ENCODE assay signal across 13 mouse cellular contexts in genomic region chr10:7015199-7015598, GRCm38 (mm10). TPM values are rescaled to one million over a fixed set of nuclear protein-coding genes. Genes with fewer than 3 reads are reported as not detected.
A peak's percentile ranks its signal among the peaks of the same experiment; 100 is the strongest.
DNase-seq lines count a peak whose midpoint lies in the region; ATAC-seq and TF ChIP-seq lines count a peak whose summit lies in the region.
"Had no signal": no experiment of that assay in that cellular context is flagged by ENCODE, and none has a peak within 500 bp of the region (broad histone marks: within the 10 kb centered on the region; RNA-seq: fewer than 3 reads in every experiment).

No protein-coding gene starts in this region.

- H3K27me3 ChIP-seq in lung, embryonic 14.5 days (ENCODE audit: insufficient read depth, low read length): no peaks in the 10 kb centered on the region
- no peaks in the 10 kb centered on the region for H3K27me3 ChIP-seq in kidney, embryonic 15.5 days

- no peak overlapping the region for H3K4me2 ChIP-seq in lung, embryonic 14.5 days
- no peak overlapping the region for H3K4me2 ChIP-seq in kidney, embryonic 15.5 days

- ATAC-seq in lung, embryonic 14.5 days (ENCODE audit: insufficient read depth): no peak
- peak; percentile 86 for ATAC-seq in kidney, embryonic 15.5 days (replicated peaks; ENCODE audit: low FRiP score)

- WGBS in lung, embryonic 14.5 days: 54% methylated on average over 1 of the region's 1 CpGs
- 33% methylated on average over 1 of the region's 1 CpGs for WGBS in bone marrow, adult 2 months
- WGBS in kidney, embryonic 15.5 days: 40% methylated on average over 1 of the region's 1 CpGs

- H3K36me3 ChIP-seq in lung, embryonic 14.5 days (ENCODE audit: insufficient read depth): no peaks in the 10 kb centered on the region
- no peaks in the 10 kb centered on the region for H3K36me3 ChIP-seq in kidney, embryonic 15.5 days
- H3K36me3 ChIP-seq: embryonic facial prominence, embryonic 10.5 days had no signal

- H3K9ac ChIP-seq in lung, embryonic 14.5 days: no peak overlapping the region
- H3K9ac ChIP-seq in kidney, embryonic 15.5 days: no peak overlapping the region

- H3K9me3 ChIP-seq in lung, embryonic 14.5 days (ENCODE audit: low read depth, low read length): no peaks in the 10 kb centered on the region
- H3K9me3 ChIP-seq in kidney, embryonic 15.5 days (replicated peaks): no peaks in the 10 kb centered on the region
- H3K9me3 ChIP-seq: embryonic facial prominence, embryonic 10.5 days had no signal

- no peak for TF ChIP-seq POLR2A in bone marrow, adult 2 months (IDR thresholded peaks at IDR 0.05; ENCODE audit: borderline replicate concordance, control insufficient read depth, low read depth, low read length)

- DNase-seq in lung, embryonic 14.5 days: peak; percentile 7
- DNase-seq in lung, postnatal 25 days (ENCODE audit: low spot score): no peak
- DNase-seq in yolk sac, embryonic 10.5 days (ENCODE audit: low spot score): peak; percentile 32
- no peak for DNase-seq in urinary bladder, postnatal 25 days (ENCODE audit: low spot score)
- no peak for DNase-seq in layer of hippocampus, adult 8-10 months (ENCODE audit: low spot score in 2 of 2)
- DNase-seq: adrenal gland, postnatal 10 days; heart, postnatal 36 days; layer of hippocampus, postnatal 36 days; liver; thymus, adult 2 months had no signal

- H3K27ac ChIP-seq in lung, embryonic 14.5 days (ENCODE audit: low read depth): no peak overlapping the region
- H3K27ac ChIP-seq in bone marrow, adult 2 months (ENCODE audit: control insufficient read depth, insufficient read depth, low read depth, low read length, poor library complexity): no peak overlapping the region
- peak overlapping the region; percentile 72 for H3K27ac ChIP-seq in kidney, embryonic 15.5 days
- H3K27ac ChIP-seq: embryonic facial prominence, embryonic 10.5 days had no signal

- TF ChIP-seq CTCF in lung, embryonic 14.5 days (IDR thresholded peaks at IDR 0.05; ENCODE audit: low read depth): peak; percentile 8
- TF ChIP-seq CTCF in bone marrow, adult 2 months (IDR thresholded peaks at IDR 0.05; ENCODE audit: control insufficient read depth, insufficient read depth, low read length): peak; percentile 45; the same call in 1 of the 2 replicates

- no peaks in the 10 kb centered on the region for H3K4me1 ChIP-seq in lung, embryonic 14.5 days (ENCODE audit: insufficient read depth)
- H3K4me1 ChIP-seq in bone marrow, adult 2 months (ENCODE audit: control insufficient read depth, insufficient read depth, low read length): no peaks in the 10 kb centered on the region
- H3K4me1 ChIP-seq in kidney, embryonic 15.5 days: 0 out of 2 replicates have a peak, but pooled peaks cover 7% of the 10 kb centered on the region
- H3K4me1 ChIP-seq: embryonic facial prominence, embryonic 10.5 days had no signal

- H3K4me3 ChIP-seq in lung, embryonic 14.5 days (ENCODE audit: low read depth, low read length): no peak overlapping the region
- no peak overlapping the region for H3K4me3 ChIP-seq in bone marrow, adult 2 months (replicated peaks; ENCODE audit: control insufficient read depth, low read depth, low read length)
- H3K4me3 ChIP-seq in kidney, embryonic 15.5 days (replicated peaks): no peak overlapping the region
- H3K4me3 ChIP-seq: embryonic facial prominence, embryonic 10.5 days had no signal

RNA-seq across cellular contexts. Expression of gene Ipcef1, which starts 37.1 kb away (rescaled TPM):
- 0.11 and 0.19 TPM in 2 replicates for polyA plus RNA-seq in lung, embryonic 14.5 days (2014; fragmentation: Nextera tagmentation; extraction: Ambion mirVana)
- 6.1 and 13.4 TPM in 2 replicates for polyA plus RNA-seq in bone marrow, adult 2 months (2011; ENCODE audit: insufficient read depth, insufficient read length, low replicate concordance, missing spikeins)
- polyA plus RNA-seq in kidney, embryonic 15.5 days (2015; fragmentation: Nextera tagmentation; extraction: Ambion mirVana): 1.9 and 2.9 TPM in 2 replicates
- total RNA-seq in layer of hippocampus, adult 8-10 months (2022): 10 to 100 TPM; 16.0 to 26.8 (median 22.0) TPM

Comparison
In these comparisons a context has a peak if more than half of its experiments do, and no peak if none do; other contexts are left out.
1. DNase-seq: peak in lung, embryonic 14.5 days (single experiment) and yolk sac, embryonic 10.5 days (single experiment); none in lung, postnatal 25 days (single experiment), urinary bladder, postnatal 25 days (single experiment) and layer of hippocampus, adult 8-10 months (0 of 2).